Mouse (Mus musculus) layer of hippocampus, postnatal 25 days (tissue): Measurements from ENCODE around the gene B3gnt7. TPM values are rescaled to one million over a fixed set of nuclear protein-coding genes. Genes with fewer than 3 reads are reported as not detected.

Experiments used
- DNase-seq, 2 experiments: peaks; one replicate each; pipeline ENCODE4 v3.0.0; 2022; ENCODE audit warnings: mixed read lengths in 2 of 2, low spot score in 1 of 2; ENCODE audit errors: extremely low spot score in 1 of 2
- microRNA-seq, 2 experiments: library from miRNA; unstranded; fragments of <30 nt; microRNA quantifications; one replicate each; pipeline ENCODE4 v1.2.0; 2021
- total RNA-seq, 2 experiments: library from RNA; stranded (reverse); gene quantifications; 2 replicates each; pipeline ENCODE4 v1.2.3; 2021

Gene B3gnt7
- total RNA-seq, 2 experiments from 2014 or later, result 1.5 to 1.6 TPM

DNA sequence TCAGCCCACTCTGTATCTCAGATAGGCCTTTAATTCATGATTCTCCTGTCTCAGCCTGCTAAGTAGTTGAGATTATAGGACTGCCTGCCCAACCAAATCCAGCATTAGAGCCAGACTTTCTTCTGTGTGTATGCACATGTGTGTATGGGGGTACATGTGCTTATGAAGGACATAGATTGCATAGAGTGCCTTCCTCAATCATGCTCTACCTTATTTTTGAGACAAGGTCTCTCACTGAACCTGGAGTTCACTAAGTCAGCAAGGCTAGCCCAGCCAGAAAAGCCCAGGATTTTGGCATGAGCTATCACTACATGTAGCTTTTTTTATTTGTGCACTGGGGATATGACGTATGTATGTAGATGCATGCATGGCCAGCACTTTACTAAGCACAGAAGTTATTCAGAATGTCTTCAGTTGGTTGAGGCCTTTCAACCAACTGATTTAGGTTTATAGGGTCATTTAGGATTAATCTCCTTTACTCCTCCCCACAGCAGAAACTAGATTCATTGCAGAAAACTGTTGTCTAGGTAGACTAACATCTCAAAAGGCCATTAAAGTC is 40.5 kb downstream of the B3gnt7 start:
- no peak for DNase-seq

- DNase-seq, result no peak
Observed at GRCm38 (mm10) chr1:86343969-86344861, 41.6 kb downstream of the B3gnt7 start.

DNA sequence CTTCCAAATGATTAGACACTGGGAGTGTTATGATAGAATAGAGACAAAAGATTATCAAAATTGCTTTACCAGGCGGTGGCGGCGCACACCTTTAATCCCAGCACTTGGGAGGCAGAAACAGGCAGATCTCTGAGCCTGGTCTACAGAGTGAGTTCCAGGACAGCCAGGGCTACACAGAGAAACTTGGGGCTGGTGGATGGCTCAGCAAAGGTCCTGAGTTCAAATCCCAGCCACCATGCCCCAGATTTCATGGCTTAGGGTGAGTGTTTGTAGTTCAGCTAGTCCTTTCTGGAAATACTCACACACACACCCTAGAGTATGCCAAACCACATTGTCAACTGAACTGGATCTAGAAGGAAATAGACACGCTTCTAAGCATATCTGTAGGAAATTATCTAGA is 42.4 kb downstream of the B3gnt7 start:
- DNase-seq, result no peak

DNA sequence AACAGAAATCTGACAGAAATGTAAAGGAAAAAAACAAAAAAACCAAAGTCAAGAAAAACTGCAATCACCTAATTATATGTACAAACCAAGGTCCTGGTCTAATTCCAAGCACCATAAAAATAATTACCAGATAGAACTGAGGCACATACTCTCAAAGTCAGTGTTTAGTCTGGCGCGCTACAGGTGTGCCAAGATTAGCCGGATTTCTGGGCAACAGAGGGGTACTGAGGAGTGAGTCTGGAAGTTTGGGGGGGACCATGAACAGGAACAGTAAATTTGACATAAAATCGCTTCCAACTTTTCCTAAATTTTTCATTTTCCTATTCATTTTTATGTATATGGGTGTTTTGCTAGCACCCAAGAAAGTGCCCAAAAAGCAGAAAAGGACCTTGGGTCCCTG is 43.3 kb downstream of the B3gnt7 start:
- DNase-seq, result no peak

DNA sequence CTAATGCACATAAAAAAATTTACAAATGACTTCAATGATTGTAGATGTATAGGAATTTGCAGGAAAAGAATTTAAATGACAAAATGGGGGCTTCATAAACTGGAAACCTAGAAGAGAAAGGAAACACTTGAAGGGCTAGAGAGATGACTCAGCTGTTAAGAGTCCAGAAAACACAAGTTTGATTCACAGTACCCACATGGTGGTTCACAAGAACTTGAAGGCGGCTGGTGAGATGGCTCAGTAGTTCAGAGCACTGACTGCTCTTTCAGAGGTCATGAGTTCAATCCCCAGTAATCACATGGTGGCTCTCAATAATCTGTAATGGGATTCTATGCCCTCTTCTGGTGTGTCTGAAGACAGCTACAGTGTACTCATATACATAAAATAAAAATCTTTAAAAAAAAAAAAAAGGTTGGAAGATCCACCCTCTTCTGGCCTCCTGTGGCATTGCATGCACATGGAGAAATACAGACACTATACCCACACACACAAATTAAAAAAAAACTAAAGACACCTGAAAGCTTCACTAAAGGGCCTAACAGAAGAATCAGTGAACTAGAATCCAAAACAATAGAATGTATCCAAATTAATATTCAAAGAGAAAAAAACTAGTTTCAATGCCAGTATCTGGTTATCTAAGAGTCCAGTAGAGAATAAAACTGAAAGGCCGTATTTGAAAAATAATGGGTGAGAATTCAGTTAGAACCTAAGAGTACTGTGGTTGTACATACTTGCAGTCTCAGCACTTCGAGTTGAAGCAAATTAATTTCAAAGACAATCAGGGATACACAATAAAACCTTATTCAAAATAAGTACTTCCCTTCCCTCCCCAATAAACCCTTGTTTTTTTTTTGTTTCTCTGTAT is 44.5 kb downstream of the B3gnt7 start:
- DNase-seq, result no peak

DNA sequence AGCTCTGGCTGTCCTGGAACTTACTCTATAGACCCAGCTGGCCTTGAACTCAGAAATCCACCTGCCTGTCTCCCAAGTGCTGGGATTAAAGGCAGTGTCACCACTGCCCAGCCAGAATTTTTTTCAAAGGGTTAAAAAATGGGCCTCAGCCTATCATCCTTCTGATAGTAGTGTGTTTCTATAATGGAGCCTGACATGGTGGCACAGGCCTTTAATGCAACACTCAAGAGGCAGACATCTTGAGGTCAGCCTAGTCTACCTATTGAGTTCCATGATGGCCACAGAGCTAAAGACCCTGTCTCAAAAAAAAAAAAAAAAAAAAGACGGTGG is 45.0 kb downstream of the B3gnt7 start:
- no peak for DNase-seq

DNA sequence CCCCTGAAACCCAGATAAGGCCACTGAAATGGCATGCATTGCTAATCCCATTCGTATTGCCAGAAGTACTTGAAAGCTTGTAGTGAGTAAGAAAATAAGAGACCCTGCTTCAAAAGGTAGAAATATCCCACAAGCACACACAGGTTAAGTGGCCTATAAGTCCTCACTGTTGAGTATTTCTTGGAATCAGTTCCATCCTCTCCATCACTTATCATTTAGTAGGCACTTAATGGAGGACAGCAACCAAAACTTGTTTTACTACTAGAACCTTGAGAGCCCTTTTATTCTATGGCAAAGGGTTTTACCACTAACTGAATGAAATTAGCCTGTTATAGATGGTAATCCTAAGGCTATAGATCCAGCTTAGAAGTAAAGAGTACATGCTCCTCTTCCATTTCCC is 45.5 kb downstream of the B3gnt7 start:
- no peak for DNase-seq

DNA sequence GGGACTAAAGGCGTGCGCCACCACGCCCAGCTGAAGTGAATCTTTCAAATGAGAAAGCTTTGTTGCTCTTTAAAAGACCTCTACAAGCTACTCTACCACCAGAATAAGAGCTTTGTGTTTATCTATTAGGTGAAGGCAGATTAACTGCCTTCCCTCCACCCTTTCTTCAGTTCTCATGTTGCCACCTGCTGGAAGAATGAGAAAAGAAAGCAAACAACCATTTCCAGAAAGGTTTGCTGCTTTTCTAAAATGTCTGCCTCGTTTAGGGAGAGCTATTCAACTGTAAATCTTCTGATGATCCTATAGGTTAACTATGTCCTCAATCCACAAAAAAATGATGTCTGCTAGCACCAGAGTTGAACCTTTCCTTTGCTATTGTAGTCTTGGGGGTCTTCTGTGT is 46.2 kb downstream of the B3gnt7 start:
- no peak for DNase-seq

DNA sequence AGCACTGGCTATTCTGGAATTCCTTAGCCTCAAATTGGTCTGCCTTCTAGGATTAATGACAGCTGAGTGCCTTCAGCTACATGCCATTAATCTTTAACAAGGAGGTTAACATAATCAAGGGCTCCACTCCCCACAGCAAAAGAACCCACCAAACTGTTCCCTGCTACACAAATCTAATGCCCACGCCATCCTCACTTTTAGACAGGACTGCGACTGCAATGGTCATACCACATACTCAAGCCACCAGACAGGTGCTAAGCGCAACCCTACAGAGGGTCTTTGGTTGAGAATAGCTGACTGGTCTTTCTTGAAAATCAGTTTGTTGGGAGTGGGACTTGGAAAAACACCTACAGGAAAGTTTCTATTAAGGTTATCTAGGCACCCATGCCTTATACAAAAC is 46.6 kb downstream of the B3gnt7 start:
- DNase-seq, result no peak

- no peak for DNase-seq
Observed at GRCm38 (mm10) chr1:86349696-86350095, 47.1 kb downstream of the B3gnt7 start.

DNA sequence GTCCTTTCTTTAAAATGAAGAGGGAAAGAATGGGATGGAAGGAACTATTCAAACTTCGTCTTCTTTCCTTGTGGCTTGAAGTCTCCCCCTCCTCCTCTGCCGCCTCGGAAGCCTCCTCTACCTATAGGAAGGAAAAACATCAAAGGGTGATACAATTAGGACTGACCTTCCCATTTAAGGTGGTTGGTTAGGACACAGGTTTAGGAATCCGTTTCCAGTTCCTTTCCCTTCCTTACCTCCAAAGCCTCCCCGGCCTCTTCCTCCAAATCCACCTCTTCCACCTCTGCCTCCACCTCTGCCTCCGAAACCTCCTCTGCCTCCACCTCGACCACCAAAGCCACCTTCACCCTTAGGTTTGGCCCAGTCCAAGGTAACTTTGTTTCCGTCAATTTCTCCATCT is 47.9 kb downstream of the B3gnt7 start:
- no peak for DNase-seq

DNA sequence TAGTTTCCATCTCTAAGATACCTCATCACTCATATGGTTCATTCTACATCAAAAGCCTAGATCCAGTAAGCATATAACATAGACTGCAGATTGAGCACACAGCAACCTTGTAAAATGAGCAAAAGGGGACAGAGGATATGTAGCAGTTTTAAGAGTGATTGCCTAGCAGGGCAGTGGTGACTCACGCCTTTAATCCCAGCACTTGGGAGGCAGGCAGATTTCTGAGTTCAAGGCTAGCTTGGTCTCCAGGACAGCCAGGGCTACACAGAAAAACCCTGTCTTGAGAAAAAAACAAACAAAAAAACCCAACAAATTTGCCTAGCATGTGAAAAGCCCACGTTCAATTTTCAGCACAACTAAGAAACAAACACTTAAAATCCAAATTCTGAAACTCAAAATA is 51.6 kb downstream of the B3gnt7 start:
- no peak for DNase-seq

Small RNAs within 50 kb of the gene (microRNA-seq; reads per million reads assigned to microRNA genes)
- gene mmu-mir-3535, result 47.8 to 71.8 reads per million in 2 experiments

Other genes with a start within 250 kb of the B3gnt7 start
- gene Psmd1, start 238.4 kb upstream of the B3gnt7 start, total RNA-seq, result 100 to 1,000 TPM in 1 of 2 experiments, 10 to 100 TPM in 1; 97.9 to 109 TPM
- gene Htr2b, start 190.9 kb upstream of the B3gnt7 start, total RNA-seq, result not detected
- 1 to 10 TPM; 2.1 to 4.1 TPM for gene Gm21972, start 169.2 kb upstream of the B3gnt7 start, total RNA-seq
- 10 to 100 TPM; 36.6 to 39.5 TPM for gene Armc9, start 148.1 kb upstream of the B3gnt7 start, total RNA-seq
- 100 to 1,000 TPM; 126 to 148 TPM for gene Ncl, start 56.6 kb downstream of the B3gnt7 start, total RNA-seq
- gene Nmur1, start 123.4 kb downstream of the B3gnt7 start, total RNA-seq, result not detected
- gene Tex44, start 123.5 kb downstream of the B3gnt7 start, total RNA-seq, result not detected
- gene Ptma, start 223.9 kb downstream of the B3gnt7 start, total RNA-seq, result 100 to 1,000 TPM; 508 to 527 TPM